Mouse (Mus musculus): Measurements from ENCODE around the gene Ptk7. TPM values are rescaled to one million over a fixed set of nuclear protein-coding genes. Genes with fewer than 3 reads are reported as not detected.
A peak's percentile ranks its signal among the peaks of the same experiment; 100 is the strongest.

Gene Ptk7
- polyA plus RNA-seq, 1 experiment from 2014 or later, result 25.9 TPM

DNA sequence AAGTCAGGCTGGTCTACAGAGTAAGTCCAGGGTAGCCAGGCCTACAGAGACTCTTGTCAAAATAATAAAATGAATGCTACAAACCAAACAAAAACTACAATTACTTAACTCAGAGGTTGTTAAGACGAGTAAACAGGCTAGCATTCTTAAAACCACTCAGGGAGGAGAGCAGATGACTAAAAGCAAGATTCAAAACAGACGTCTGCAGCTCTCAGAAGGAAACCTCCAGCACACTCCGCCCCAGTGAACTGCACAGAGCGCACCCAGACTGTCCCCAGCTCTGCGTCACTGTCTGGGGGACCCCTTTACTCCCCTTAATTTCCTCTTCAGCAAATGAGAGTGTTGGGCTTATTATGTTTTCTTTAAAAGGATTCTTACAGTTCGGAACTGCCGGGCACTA lies 77.2 kb downstream of the Ptk7 start:
- H3K4me2 ChIP-seq (ENCODE audit: low read length), result no peak overlapping the region; the same call in 1 of the 2 replicates

DNA sequence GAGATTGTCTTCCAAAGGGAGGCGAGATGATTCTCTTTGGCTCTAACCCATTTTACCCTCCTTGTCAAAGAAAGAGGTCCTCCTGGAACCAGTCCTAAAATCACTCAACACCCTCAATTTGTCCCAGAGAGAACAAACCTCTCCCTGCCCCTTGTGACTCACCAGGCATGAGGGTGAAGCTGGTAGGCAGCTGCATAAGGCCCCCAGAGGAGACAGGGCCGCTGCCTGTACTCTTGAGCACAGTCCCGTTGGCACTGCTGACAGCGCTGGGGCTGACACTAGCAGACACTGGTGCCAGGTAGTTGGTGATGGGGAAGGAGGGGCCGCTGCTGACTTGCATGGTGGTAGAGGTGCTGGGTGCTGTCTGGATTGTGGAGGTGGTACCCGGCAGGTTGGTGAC lies 77.9 kb downstream of the Ptk7 start:
- no peaks in the 10 kb centered on the region for H3K9me3 ChIP-seq (ENCODE audit: control insufficient read depth, low read length)
- WGBS, result 91% methylated on average over 6 of the region's 6 CpGs
- H3K4me1 ChIP-seq (ENCODE audit: control insufficient read depth, insufficient read depth, low read depth, low read length), result peaks cover 32% of the 10 kb centered on the region
- H3K36me3 ChIP-seq (ENCODE audit: control insufficient read depth, insufficient read depth, low read length), result peaks cover 23% of the 10 kb centered on the region
- no peak for ATAC-seq
- H3K27me3 ChIP-seq (replicated peaks; ENCODE audit: control insufficient read depth, insufficient read depth, low read length), result no peaks in the 10 kb centered on the region
- no peak overlapping the region for H3K4me3 ChIP-seq (ENCODE audit: low read length)
- H3K4me2 ChIP-seq (ENCODE audit: low read length), result no peak overlapping the region
- H3K9ac ChIP-seq (ENCODE audit: low read depth, low read length), result no peak overlapping the region
- no peak overlapping the region for H3K27ac ChIP-seq (ENCODE audit: low read depth, low read length)

More for the DNA sequence above, 77.2 kb downstream of the Ptk7 start:
- no peak for ATAC-seq
- peak overlapping the region; percentile 45; the same call in 1 of the 2 replicates for H3K27ac ChIP-seq (ENCODE audit: low read depth, low read length)
- peaks cover 23% of the 10 kb centered on the region for H3K36me3 ChIP-seq (ENCODE audit: control insufficient read depth, insufficient read depth, low read length)
- WGBS, result 85% methylated on average over 7 of the region's 7 CpGs
- no peaks in the 10 kb centered on the region for H3K27me3 ChIP-seq (replicated peaks; ENCODE audit: control insufficient read depth, insufficient read depth, low read length)
- H3K9me3 ChIP-seq (ENCODE audit: control insufficient read depth, low read length), result no peaks in the 10 kb centered on the region
- peaks cover 27% of the 10 kb centered on the region for H3K4me1 ChIP-seq (ENCODE audit: control insufficient read depth, insufficient read depth, low read depth, low read length)
- no peak overlapping the region for H3K9ac ChIP-seq (ENCODE audit: low read depth, low read length)
- H3K4me3 ChIP-seq (ENCODE audit: low read length), result no peak overlapping the region

DNA sequence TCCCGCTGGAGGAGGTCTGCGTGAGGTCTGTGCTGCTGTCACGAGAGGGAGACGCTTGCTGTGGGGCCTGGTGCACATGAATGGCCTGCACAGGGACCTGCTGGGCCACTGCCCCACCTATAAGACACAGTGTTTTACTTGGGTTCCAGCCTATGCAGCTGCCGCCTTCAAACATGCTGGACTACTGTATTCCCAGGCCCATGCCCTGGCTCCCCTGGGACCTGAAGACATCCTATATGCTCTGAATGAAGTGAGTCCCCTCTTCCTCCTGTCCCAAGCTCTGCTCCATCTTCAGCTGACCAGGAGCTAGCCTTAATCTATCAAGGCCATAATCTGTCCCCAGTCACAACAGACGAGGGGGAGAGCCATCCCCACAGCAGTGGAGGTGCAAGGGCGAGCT lies 78.4 kb downstream of the Ptk7 start:
- no peak for ATAC-seq
- H3K9me3 ChIP-seq (ENCODE audit: control insufficient read depth, low read length), result no peaks in the 10 kb centered on the region
- no peak overlapping the region for H3K9ac ChIP-seq (ENCODE audit: low read depth, low read length)
- H3K36me3 ChIP-seq (ENCODE audit: control insufficient read depth, insufficient read depth, low read length), result peaks cover 23% of the 10 kb centered on the region
- no peaks in the 10 kb centered on the region for H3K27me3 ChIP-seq (replicated peaks; ENCODE audit: control insufficient read depth, insufficient read depth, low read length)
- H3K4me3 ChIP-seq (ENCODE audit: low read length), result no peak overlapping the region
- WGBS, result 90% methylated on average over 7 of the region's 7 CpGs
- H3K4me2 ChIP-seq (ENCODE audit: low read length), result no peak overlapping the region
- no peak overlapping the region for H3K27ac ChIP-seq (ENCODE audit: low read depth, low read length)
- H3K4me1 ChIP-seq (ENCODE audit: control insufficient read depth, insufficient read depth, low read depth, low read length), result peaks cover 33% of the 10 kb centered on the region

DNA sequence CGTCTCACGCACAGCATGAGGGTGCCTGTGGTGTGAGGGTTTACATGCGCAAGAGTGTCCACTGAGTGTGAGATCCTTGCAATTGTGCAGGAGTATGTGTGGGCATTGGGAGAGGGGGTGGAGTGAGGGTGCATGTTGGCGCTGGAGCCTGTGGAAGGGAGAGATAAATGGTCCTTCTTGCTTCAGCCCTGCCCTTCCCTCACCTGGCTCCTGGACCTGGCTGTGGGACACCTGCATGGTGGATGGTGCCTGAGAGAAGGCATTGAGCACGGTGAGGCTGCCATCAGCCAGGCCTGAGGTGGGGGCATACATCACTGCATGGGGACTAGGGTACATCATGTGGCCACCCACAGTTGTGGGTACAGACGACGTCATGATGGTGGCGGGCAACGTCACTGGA lies 79.7 kb downstream of the Ptk7 start:
- WGBS, result 93% methylated on average over 9 of the region's 9 CpGs
- H3K9ac ChIP-seq (ENCODE audit: low read depth, low read length), result no peak overlapping the region
- H3K9me3 ChIP-seq (ENCODE audit: control insufficient read depth, low read length), result no peaks in the 10 kb centered on the region
- ATAC-seq, result no peak
- H3K27ac ChIP-seq (ENCODE audit: low read depth, low read length), result no peak overlapping the region
- no peak overlapping the region for H3K4me2 ChIP-seq (ENCODE audit: low read length)
- H3K4me1 ChIP-seq (ENCODE audit: control insufficient read depth, insufficient read depth, low read depth, low read length), result peaks cover 37% of the 10 kb centered on the region
- no peak overlapping the region for H3K4me3 ChIP-seq (ENCODE audit: low read length)
- H3K36me3 ChIP-seq (ENCODE audit: control insufficient read depth, insufficient read depth, low read length), result peaks cover 23% of the 10 kb centered on the region
- H3K27me3 ChIP-seq (replicated peaks; ENCODE audit: control insufficient read depth, insufficient read depth, low read length), result no peaks in the 10 kb centered on the region

DNA sequence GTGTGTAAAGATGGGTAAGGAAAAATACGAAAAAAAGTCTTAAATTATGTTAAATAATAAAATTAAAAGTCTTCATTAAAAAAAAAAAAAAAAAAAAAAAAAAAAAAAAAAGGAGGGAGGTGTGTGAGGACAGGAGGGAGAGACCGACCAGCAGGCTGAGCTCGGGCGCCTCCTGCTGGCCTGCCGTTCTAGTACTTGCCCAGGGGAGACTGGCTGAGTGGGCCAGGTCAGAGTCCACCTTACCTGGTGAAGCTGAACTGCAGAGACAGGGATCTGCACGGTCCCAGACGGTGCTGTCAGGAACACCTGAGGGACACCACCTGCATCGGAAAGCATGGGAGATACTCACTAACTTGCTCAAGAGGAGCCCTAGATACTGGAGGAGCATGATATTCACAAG lies 80.1 kb downstream of the Ptk7 start:
- WGBS, result 24% methylated on average over 8 of the region's 8 CpGs
- Histone ChIP-seq H3K27me3 (replicated peaks; ENCODE audit: control insufficient read depth, insufficient read depth, low read length) (no peaks in the 10 kb centered on the region), H3K4me2 (ENCODE audit: low read length) (no peak overlapping the region), H3K27ac (ENCODE audit: low read depth, low read length) (no peak overlapping the region), H3K9me3 (ENCODE audit: control insufficient read depth, low read length) (no peaks in the 10 kb centered on the region), H3K36me3 (ENCODE audit: control insufficient read depth, insufficient read depth, low read length) (peaks cover 23% of the 10 kb centered on the region), H3K4me1 (ENCODE audit: control insufficient read depth, insufficient read depth, low read depth, low read length) (peaks cover 33% of the 10 kb centered on the region), H3K4me3 (ENCODE audit: low read length) (no peak overlapping the region), H3K9ac (ENCODE audit: low read depth, low read length) (no peak overlapping the region)
- no peak for ATAC-seq

DNA sequence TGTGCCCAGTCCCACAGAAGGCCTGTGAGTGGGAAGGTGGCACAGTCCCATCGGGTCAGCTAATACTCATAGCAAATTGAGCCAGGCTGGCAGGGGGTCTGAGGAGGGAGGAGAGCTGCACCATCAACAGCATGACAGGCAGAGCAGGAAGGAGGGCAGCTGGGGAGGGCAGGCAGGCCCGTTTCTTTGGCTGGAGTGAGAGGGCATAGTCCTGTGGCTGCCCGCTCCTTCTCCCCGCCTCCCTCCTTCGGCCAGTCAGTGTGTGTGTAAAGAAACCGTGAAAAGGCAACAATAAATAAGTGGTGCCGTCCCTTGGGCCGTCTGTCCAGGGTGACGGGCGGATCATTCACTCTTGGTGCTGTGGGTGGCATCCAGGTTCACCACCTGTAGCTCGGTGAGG lies 80.6 kb downstream of the Ptk7 start:
- ATAC-seq, result no peak
- 51% methylated on average over 11 of the region's 11 CpGs for WGBS
- Histone ChIP-seq H3K36me3 (ENCODE audit: control insufficient read depth, insufficient read depth, low read length) (peaks cover 23% of the 10 kb centered on the region), H3K27me3 (replicated peaks; ENCODE audit: control insufficient read depth, insufficient read depth, low read length) (no peaks in the 10 kb centered on the region), H3K9me3 (ENCODE audit: control insufficient read depth, low read length) (no peaks in the 10 kb centered on the region), H3K4me3 (ENCODE audit: low read length) (no peak overlapping the region), H3K4me2 (ENCODE audit: low read length) (no peak overlapping the region), H3K9ac (ENCODE audit: low read depth, low read length) (no peak overlapping the region), H3K4me1 (ENCODE audit: control insufficient read depth, insufficient read depth, low read depth, low read length) (peaks cover 28% of the 10 kb centered on the region), H3K27ac (ENCODE audit: low read depth, low read length) (no peak overlapping the region)

GRCm38 (mm10) chr17:46547923-46548322 lies 81.4 kb downstream of the Ptk7 start:
- Histone ChIP-seq H3K27me3 (replicated peaks; ENCODE audit: control insufficient read depth, insufficient read depth, low read length) (no peaks in the 10 kb centered on the region), H3K27ac (ENCODE audit: low read depth, low read length) (no peak overlapping the region), H3K4me1 (ENCODE audit: control insufficient read depth, insufficient read depth, low read depth, low read length) (peaks cover 20% of the 10 kb centered on the region), H3K9me3 (ENCODE audit: control insufficient read depth, low read length) (no peaks in the 10 kb centered on the region), H3K4me2 (ENCODE audit: low read length) (no peak overlapping the region), H3K9ac (ENCODE audit: low read depth, low read length) (no peak overlapping the region), H3K36me3 (ENCODE audit: control insufficient read depth, insufficient read depth, low read length) (peaks cover 27% of the 10 kb centered on the region), H3K4me3 (ENCODE audit: low read length) (no peak overlapping the region)
- ATAC-seq, result no peak
- WGBS, result 22% methylated on average over 3 of the region's 3 CpGs

DNA sequence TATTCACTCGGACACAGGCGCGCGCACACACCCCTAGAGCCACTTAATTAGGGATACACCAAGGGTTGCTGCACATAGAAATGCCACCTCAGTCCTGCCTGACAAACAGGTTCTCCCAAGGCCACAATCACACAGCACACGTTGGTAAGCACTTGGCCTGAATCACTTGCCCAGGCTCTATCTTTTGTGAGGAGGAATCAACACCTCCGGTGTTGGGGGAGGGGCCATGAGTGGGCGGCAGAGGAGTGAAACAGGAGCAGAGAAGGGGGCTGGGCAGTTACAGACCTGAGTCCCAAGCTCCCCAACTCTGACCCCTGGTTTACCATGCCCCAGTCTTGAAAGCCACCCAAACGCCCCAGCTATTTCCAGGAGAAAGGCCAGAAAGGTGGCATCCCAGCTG lies 82.3 kb downstream of the Ptk7 start:
- no peak for ATAC-seq
- H3K27me3 ChIP-seq (replicated peaks; ENCODE audit: control insufficient read depth, insufficient read depth, low read length), result no peaks in the 10 kb centered on the region
- no peak overlapping the region for H3K9ac ChIP-seq (ENCODE audit: low read depth, low read length)
- H3K4me1 ChIP-seq (ENCODE audit: control insufficient read depth, insufficient read depth, low read depth, low read length), result peaks cover 12% of the 10 kb centered on the region
- WGBS, result 19% methylated on average over 8 of the region's 8 CpGs
- peak overlapping the region; percentile 79; the same call in 1 of the 2 replicates for H3K4me2 ChIP-seq (ENCODE audit: low read length)
- no peak overlapping the region for H3K27ac ChIP-seq (ENCODE audit: low read depth, low read length)
- no peaks in the 10 kb centered on the region for H3K9me3 ChIP-seq (ENCODE audit: control insufficient read depth, low read length)
- H3K4me3 ChIP-seq (ENCODE audit: low read length), result no peak overlapping the region
- peaks cover 29% of the 10 kb centered on the region for H3K36me3 ChIP-seq (ENCODE audit: control insufficient read depth, insufficient read depth, low read length)

GRCm38 (mm10) chr17:46546591-46546990 lies 82.7 kb downstream of the Ptk7 start:
- peaks cover 29% of the 10 kb centered on the region for H3K36me3 ChIP-seq (ENCODE audit: control insufficient read depth, insufficient read depth, low read length)
- peak overlapping the region; percentile 87 for H3K4me3 ChIP-seq (ENCODE audit: low read length)
- 0 out of 2 replicates have a peak overlapping the region, but pooled peaks have one; percentile 20 for H3K27ac ChIP-seq (ENCODE audit: low read depth, low read length)
- WGBS, result 10% methylated on average over 7 of the region's 7 CpGs
- peak overlapping the region; percentile 79 for H3K4me2 ChIP-seq (ENCODE audit: low read length)
- no peaks in the 10 kb centered on the region for H3K27me3 ChIP-seq (replicated peaks; ENCODE audit: control insufficient read depth, insufficient read depth, low read length)
- H3K4me1 ChIP-seq (ENCODE audit: control insufficient read depth, insufficient read depth, low read depth, low read length), result peaks cover 12% of the 10 kb centered on the region
- H3K9ac ChIP-seq (ENCODE audit: low read depth, low read length), result peak overlapping the region; percentile 93
- ATAC-seq, result no peak
- H3K9me3 ChIP-seq (ENCODE audit: control insufficient read depth, low read length), result no peaks in the 10 kb centered on the region
